Mouse (Mus musculus): Measurements from ENCODE around the gene Siah1a.

Gene Siah1a

GRCm38 (mm10) chr8:86744313-86745220 is 1.2 kb downstream of the Siah1a start:
- in situ Hi-C loops (cut with MboI, MseI), result no loop called here

GRCm38 (mm10) chr8:86742605-86743345 is 3.0 kb downstream of the Siah1a start:
- in situ Hi-C loops (cut with MboI, MseI), result no loop called here

GRCm38 (mm10) chr8:86741627-86742026 is 4.1 kb downstream of the Siah1a start:
- in situ Hi-C loops (cut with MboI, MseI), result no loop called here

GRCm38 (mm10) chr8:86740899-86741298 is 4.8 kb downstream of the Siah1a start:
- in situ Hi-C loops (cut with MboI, MseI), result no loop called here

- in situ Hi-C loops (cut with MboI, MseI), result no loop called here
These were observed 10.2 kb downstream of the Siah1a start for GRCm38 (mm10) chr8:86735446-86736111.

GRCm38 (mm10) chr8:86734954-86735353 is 10.8 kb downstream of the Siah1a start:
- in situ Hi-C loops (cut with MboI, MseI), result loop anchor here (5.0 kb wide), 1 partner anchor 98 kb away; no protein-coding TSS in a partner anchor

- in situ Hi-C loops (cut with MboI, MseI), result loop anchor here (5.0 kb wide), 1 partner anchor 97 kb away; no protein-coding TSS in a partner anchor
These were observed 11.6 kb downstream of the Siah1a start for GRCm38 (mm10) chr8:86734171-86734570.

- in situ Hi-C loops (cut with MboI, MseI), result loop anchor here (5.0 kb wide), 1 partner anchor 94 kb away; no protein-coding TSS in a partner anchor
These were observed 14.9 kb downstream of the Siah1a start for GRCm38 (mm10) chr8:86730860-86731259.

- in situ Hi-C loops (cut with MboI, MseI), result loop anchor here (5.0 kb wide), 1 partner anchor 93 kb away; no protein-coding TSS in a partner anchor
These were observed 15.4 kb downstream of the Siah1a start for GRCm38 (mm10) chr8:86730303-86730702.

- in situ Hi-C loops (cut with MboI, MseI), result no loop called here
These were observed 17.3 kb downstream of the Siah1a start for GRCm38 (mm10) chr8:86728224-86728950.

GRCm38 (mm10) chr8:86726959-86727358 is 18.8 kb downstream of the Siah1a start:
- in situ Hi-C loops (cut with MboI, MseI), result no loop called here

- in situ Hi-C loops (cut with MboI, MseI), result no loop called here
These were observed 24.2 kb downstream of the Siah1a start for GRCm38 (mm10) chr8:86721490-86721889.

GRCm38 (mm10) chr8:86720756-86721459 is 24.8 kb downstream of the Siah1a start:
- in situ Hi-C loops (cut with MboI, MseI), result no loop called here

- in situ Hi-C loops (cut with MboI, MseI), result no loop called here
These were observed 26.4 kb downstream of the Siah1a start for GRCm38 (mm10) chr8:86719368-86719767.

GRCm38 (mm10) chr8:86718332-86718994 is 27.3 kb downstream of the Siah1a start:
- in situ Hi-C loops (cut with MboI, MseI), result no loop called here

GRCm38 (mm10) chr8:86713407-86714188 is 32.1 kb downstream of the Siah1a start:
- in situ Hi-C loops (cut with MboI, MseI), result no loop called here

GRCm38 (mm10) chr8:86712594-86712993 is 33.1 kb downstream of the Siah1a start:
- in situ Hi-C loops (cut with MboI, MseI), result no loop called here

GRCm38 (mm10) chr8:86707873-86708272 is 37.9 kb downstream of the Siah1a start:
- in situ Hi-C loops (cut with MboI, MseI), result no loop called here

GRCm38 (mm10) chr8:86706756-86707155 is 39.0 kb downstream of the Siah1a start:
- in situ Hi-C loops (cut with MboI, MseI), result no loop called here
